Mouse (Mus musculus): Measurements from ENCODE around the gene Pcbp2.

Gene Pcbp2

DNA sequence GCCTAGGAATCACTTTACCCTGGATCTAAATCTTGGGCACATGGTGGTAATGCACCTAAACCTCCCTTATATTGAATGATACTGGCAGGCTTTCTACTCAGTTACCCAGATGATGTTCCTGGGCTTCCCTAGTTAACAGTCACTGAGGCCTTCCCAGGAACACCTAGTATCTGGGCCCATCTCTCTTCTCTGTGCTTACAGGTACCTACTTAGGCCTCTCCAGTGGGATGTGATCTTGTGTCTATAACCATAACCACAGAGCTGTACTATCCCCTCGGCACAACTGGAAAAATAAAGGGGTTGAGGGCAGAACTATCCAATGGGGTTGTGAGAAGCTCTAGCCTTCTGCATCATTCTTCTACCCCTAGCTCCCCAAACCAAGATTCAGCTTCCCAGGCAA is 36.5 kb downstream of the Pcbp2 start:
- ATAC-seq (ENCODE audit: low TSS enrichment), result no peak

GRCm38 (mm10) chr15:102507561-102507960 is 37.2 kb downstream of the Pcbp2 start:
- ATAC-seq (ENCODE audit: low TSS enrichment), result no peak

GRCm38 (mm10) chr15:102508336-102508735 is 38.0 kb downstream of the Pcbp2 start:
- ATAC-seq (ENCODE audit: low TSS enrichment), result no peak

DNA sequence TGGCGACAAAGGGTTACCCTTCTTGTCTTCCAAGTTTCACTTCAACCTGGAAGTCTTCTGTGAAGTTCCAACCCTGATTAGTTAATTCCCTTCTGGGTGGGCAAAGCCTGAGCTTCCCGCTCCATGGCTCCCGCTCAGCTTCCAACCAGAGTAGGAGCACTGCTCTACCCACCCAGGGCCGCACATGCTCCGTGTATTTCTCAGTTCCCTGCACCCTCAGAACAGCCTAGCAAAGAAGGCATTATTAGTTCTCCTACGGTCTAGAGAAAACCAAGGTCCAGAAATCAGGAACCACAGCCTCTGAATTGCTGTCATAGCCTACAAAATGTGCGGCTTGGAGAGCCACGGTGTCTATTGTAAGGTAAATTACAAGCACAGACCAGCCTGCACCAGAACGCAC is 39.8 kb downstream of the Pcbp2 start:
- peak; percentile 54; the same call in 1 of the 2 replicates for ATAC-seq (ENCODE audit: low TSS enrichment)

- peak; percentile 68 for ATAC-seq (ENCODE audit: low TSS enrichment)
Measured at GRCm38 (mm10) chr15:102510590-102511284, 40.4 kb downstream of the Pcbp2 start.

- no peak for ATAC-seq (ENCODE audit: low TSS enrichment)
Measured at GRCm38 (mm10) chr15:102511285-102511833, 41.0 kb downstream of the Pcbp2 start.

- ATAC-seq (ENCODE audit: low TSS enrichment), result no peak
Measured at GRCm38 (mm10) chr15:102512010-102512409, 41.7 kb downstream of the Pcbp2 start.

- ATAC-seq (ENCODE audit: low TSS enrichment), result no peak
Measured at GRCm38 (mm10) chr15:102512471-102512870, 42.1 kb downstream of the Pcbp2 start.

DNA sequence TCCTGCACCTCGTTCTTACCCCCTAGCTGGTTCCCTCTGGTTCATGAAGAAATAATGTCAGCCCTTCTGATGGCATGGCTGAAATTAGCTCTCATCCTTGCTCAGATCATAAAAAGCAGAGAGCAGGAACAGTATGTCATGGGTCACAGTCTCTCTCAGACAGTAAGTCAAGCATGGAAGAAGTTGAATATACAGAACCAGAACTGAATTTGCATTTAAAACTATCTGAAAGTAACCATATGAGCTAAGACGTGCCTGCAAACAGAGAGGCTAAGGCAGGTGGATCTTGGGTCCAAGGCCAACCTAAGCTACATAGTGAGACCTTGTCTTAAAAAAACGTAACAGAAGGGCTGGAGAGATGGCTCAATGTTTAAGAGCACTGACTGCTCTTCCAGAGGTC is 42.7 kb downstream of the Pcbp2 start:
- no peak for ATAC-seq (ENCODE audit: low TSS enrichment)

DNA sequence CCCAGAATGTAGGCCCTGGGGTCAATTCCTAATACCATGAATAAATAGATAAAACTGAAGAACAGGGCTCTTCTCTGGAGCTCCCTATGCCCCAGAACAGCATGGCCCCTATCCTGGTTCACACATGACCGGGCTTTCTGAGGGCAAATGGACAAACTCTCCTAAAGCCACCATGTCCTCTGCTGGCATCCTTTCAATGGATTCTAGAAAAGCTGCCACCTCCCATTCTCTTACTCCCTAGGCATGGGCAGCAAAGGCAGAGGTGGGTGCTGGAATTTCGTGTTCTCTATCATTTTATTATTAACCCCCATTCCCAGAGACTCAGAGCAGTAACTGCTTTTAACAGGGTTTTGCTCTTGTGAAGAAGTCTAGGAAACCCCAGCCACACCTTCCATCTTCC is 44.9 kb downstream of the Pcbp2 start:
- ATAC-seq (ENCODE audit: low TSS enrichment), result no peak

- no peak for ATAC-seq (ENCODE audit: low TSS enrichment)
Measured at GRCm38 (mm10) chr15:102515791-102516190, 45.5 kb downstream of the Pcbp2 start.

- no peak for ATAC-seq (ENCODE audit: low TSS enrichment)
Measured at GRCm38 (mm10) chr15:102516293-102516692, 46.0 kb downstream of the Pcbp2 start.

DNA sequence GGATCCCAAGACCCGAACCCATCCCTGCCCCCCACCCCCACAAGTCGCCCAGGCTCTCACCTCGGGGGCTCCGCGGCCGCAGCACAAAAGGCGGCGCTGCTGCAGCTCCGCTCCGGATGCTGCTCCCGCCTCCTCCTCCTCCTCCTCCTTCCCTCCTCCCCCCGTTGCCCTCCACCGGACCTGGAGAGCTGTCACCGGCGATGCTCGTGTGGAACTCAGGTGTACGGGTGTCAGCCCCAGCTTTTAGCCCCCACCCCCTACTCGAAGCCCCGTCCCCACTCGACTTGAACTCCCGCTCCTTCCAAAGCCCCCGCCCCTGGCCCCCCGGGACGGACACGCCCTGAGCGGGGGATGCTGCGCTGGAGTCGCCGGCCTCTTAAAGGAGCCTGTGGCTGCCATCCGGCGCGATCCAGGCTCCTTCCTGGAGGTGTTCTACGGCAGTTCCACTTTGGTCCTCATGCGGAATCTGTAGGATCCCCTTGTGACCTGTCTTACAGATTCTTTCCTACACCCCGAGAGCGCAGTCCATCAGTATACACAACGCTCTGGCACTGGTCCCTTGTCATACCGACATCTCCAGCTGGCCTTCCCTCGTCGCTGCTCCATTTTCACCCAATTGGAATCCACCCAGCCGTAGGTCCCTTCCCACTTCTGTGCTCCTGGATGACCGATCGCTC is 46.5 kb downstream of the Pcbp2 start, which contains the start of gene Map3k12:
Map3k12 (minus strand) TSS at position 337 of the 677 bp plus-strand sequence.
- peak; percentile 18; the same call in 1 of the 2 replicates for ATAC-seq (ENCODE audit: low TSS enrichment)

- no peak for ATAC-seq (ENCODE audit: low TSS enrichment)
Measured at GRCm38 (mm10) chr15:102517631-102517975, 47.3 kb downstream of the Pcbp2 start.

GRCm38 (mm10) chr15:102517976-102518858 is 47.9 kb downstream of the Pcbp2 start, which contains the start of gene Tarbp2:
Gene Tarbp2 (plus strand): TSS chr15:102518192.
- peak; percentile 79 for ATAC-seq (ENCODE audit: low TSS enrichment)

- ATAC-seq (ENCODE audit: low TSS enrichment), result no peak; the same call in 1 of the 2 replicates
Measured at GRCm38 (mm10) chr15:102518859-102519201, 48.5 kb downstream of the Pcbp2 start.

- no peak for ATAC-seq (ENCODE audit: low TSS enrichment)
Measured at GRCm38 (mm10) chr15:102519211-102520141, 49.1 kb downstream of the Pcbp2 start.

GRCm38 (mm10) chr15:102520416-102520815 is 50.1 kb downstream of the Pcbp2 start:
- no peak for ATAC-seq (ENCODE audit: low TSS enrichment)

GRCm38 (mm10) chr15:102521480-102521879 is 51.1 kb downstream of the Pcbp2 start:
- ATAC-seq (ENCODE audit: low TSS enrichment), result no peak

DNA sequence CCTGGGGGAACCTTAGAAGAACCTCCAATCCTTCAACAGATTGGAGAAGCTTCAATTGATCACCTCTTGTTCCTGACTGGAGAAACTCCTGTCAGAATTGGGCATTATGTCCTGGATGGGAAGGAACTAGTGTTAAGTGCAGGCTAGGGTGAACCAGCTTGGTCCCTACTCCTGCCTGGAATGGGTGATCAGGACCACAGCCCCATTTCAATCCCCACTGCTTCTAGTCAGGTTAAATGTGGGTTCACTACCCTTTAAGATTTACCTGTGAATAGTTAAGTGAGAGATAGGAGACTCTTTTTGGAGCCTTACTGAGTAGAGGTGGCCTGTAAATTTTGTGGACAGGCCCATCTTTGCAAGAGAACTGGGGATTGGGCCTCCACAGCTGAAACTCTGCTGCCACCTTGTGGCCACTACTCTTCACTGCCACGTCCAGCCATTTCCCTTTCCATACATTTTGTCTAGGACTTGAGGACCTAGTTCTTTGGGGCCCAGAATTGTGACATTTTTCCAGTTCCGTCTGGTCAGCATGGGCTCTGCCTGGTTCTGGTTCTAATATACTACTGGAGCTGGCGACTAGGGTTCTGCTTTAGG is 54.6 kb downstream of the Pcbp2 start, which contains the start of gene Npff:
Npff (minus strand) TSS at position 51 of the 594 bp plus-strand sequence.
- peak; percentile 64; the same call in 1 of the 2 replicates for ATAC-seq (ENCODE audit: low TSS enrichment)
